Mouse (Mus musculus) cerebellum, adult 2 months (tissue): Measurements from ENCODE around the gene Hemgn.

Experiments
- CTCF ChIP-seq: fragments of 200-500 bp; IDR thresholded peaks from 2 replicates; pipeline ENCODE4 v1.5.1; 2011; ENCODE audit warnings: low read depth, mild to moderate bottlenecking, control low read depth, low read length, moderate library complexity, borderline replicate concordance; ENCODE audit not compliant: insufficient read depth
- POLR2A ChIP-seq: fragments of 200-500 bp; IDR thresholded peaks from 2 replicates; pipeline ENCODE4 v1.6.1; 2011; ENCODE audit warnings: low read length, control low read depth, borderline replicate concordance; ENCODE audit not compliant: insufficient read depth

DNA sequence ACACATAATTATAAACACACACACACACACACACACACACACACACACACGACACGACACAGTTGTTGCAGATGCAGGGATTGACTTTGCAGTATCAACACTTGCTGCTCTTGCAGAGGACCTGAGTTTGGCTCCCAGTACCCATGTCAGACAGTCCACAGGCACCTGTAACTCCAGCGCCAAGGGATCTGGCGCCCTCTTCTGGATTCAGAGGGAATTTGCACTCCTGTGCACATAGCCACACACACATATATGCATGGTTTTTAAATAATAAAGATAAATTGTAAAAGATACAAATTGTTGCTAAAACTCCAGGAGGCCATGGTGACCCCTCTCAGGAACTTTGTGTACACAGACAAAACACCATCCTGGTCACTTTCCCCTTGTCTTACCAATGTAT is 44.2 kb downstream of the Hemgn start:
- TF ChIP-seq CTCF (0 out of 2 replicates have a peak, but pooled peaks have one; percentile 1), POLR2A (no peak)
